ENCODE assay signal across 10 mouse cellular contexts in genomic region chr9:110683574-110684099, GRCm38 (mm10). TPM values are rescaled to one million over a fixed set of nuclear protein-coding genes. Genes with fewer than 3 reads are reported as not detected.
DNase-seq lines count a peak whose midpoint lies in the region; ATAC-seq and TF ChIP-seq lines count a peak whose summit lies in the region.
"Had no signal": no experiment of that assay in that cellular context is flagged by ENCODE, and none has a peak within 500 bp of the region (broad histone marks: within the 10 kb centered on the region; RNA-seq: fewer than 3 reads in every experiment).

No protein-coding gene starts in this region.

- no peak for DNase-seq in gastrocnemius, adult 2 months
- no peak for DNase-seq in gastrocnemius, adult 8-10 months (ENCODE audit: low spot score in 2 of 2)
- no peak for DNase-seq in forebrain, embryonic 14.5 days (ENCODE audit: low spot score)
- no peak for DNase-seq in right cerebral cortex, postnatal 10 days (ENCODE audit: low spot score in 2 of 2)
- no peak for DNase-seq in retina, embryonic 14.5 days (ENCODE audit: low spot score)
- no peak for DNase-seq in right cerebral cortex, postnatal 25 days
- DNase-seq: liver, embryonic 13.5 days had no signal

- ATAC-seq in forebrain, embryonic 14.5 days, result 0 out of 2 replicates have a peak, but pooled peaks have one; percentile 1
- ATAC-seq in kidney, embryonic 15.5 days (replicated peaks; ENCODE audit: low FRiP score), result peak; percentile 82
- no peak for ATAC-seq in midbrain, embryonic 12.5 days (ENCODE audit: low FRiP score, low read depth)

- no peak overlapping the region for H3K4me2 ChIP-seq in forebrain, embryonic 14.5 days (ENCODE audit: low read length)
- H3K4me2 ChIP-seq in kidney, embryonic 15.5 days, result 0 out of 2 replicates have a peak overlapping the region, but pooled peaks have one; percentile 12
- H3K4me2 ChIP-seq in midbrain, embryonic 12.5 days (replicated peaks), result no peak overlapping the region
- H3K4me2 ChIP-seq: liver, embryonic 13.5 days had no signal

- peak overlapping the region; percentile 84 for H3K27ac ChIP-seq in gastrocnemius, adult 2 months
- peak overlapping the region; percentile 83 for H3K27ac ChIP-seq in forebrain, embryonic 14.5 days (ENCODE audit: low read depth, low read length)
- H3K27ac ChIP-seq in kidney, embryonic 15.5 days, result peak overlapping the region; percentile 92
- H3K27ac ChIP-seq in midbrain, embryonic 12.5 days (replicated peaks), result 0 out of 2 replicates have a peak overlapping the region, but pooled peaks have one; percentile 31

- H3K4me1 ChIP-seq in forebrain, embryonic 14.5 days (ENCODE audit: control insufficient read depth, insufficient read depth, low read length), result peaks cover 32% of the 10 kb centered on the region
- H3K4me1 ChIP-seq in kidney, embryonic 15.5 days, result peaks cover 57% of the 10 kb centered on the region
- H3K4me1 ChIP-seq in midbrain, embryonic 12.5 days, result peaks cover 46% of the 10 kb centered on the region

- WGBS in forebrain, embryonic 14.5 days, result 48% methylated on average over 4 of the region's 4 CpGs
- WGBS in kidney, embryonic 15.5 days, result 39% methylated on average over 4 of the region's 4 CpGs
- WGBS in midbrain, embryonic 12.5 days, result 64% methylated on average over 4 of the region's 4 CpGs

- no peak overlapping the region; the same call in 1 of the 2 replicates for H3K9ac ChIP-seq in forebrain, embryonic 14.5 days (ENCODE audit: low read length)
- H3K9ac ChIP-seq in kidney, embryonic 15.5 days, result no peak overlapping the region
- no peak overlapping the region for H3K9ac ChIP-seq in midbrain, embryonic 12.5 days (replicated peaks)
- H3K9ac ChIP-seq: liver, embryonic 13.5 days had no signal

- H3K36me3 ChIP-seq in forebrain, embryonic 14.5 days (ENCODE audit: control insufficient read depth, insufficient read depth, low read length), result no peaks in the 10 kb centered on the region
- peaks cover 6% of the 10 kb centered on the region; the same call in 1 of the 2 replicates for H3K36me3 ChIP-seq in kidney, embryonic 15.5 days
- H3K36me3 ChIP-seq in midbrain, embryonic 12.5 days, result no peaks in the 10 kb centered on the region; the same call in 1 of the 2 replicates
- H3K36me3 ChIP-seq: liver, embryonic 13.5 days had no signal

- H3K4me3 ChIP-seq in gastrocnemius, adult 2 months, result no peak overlapping the region
- no peak overlapping the region for H3K4me3 ChIP-seq in forebrain, embryonic 14.5 days (ENCODE audit: low read depth, low read length)
- H3K4me3 ChIP-seq in kidney, embryonic 15.5 days (replicated peaks), result no peak overlapping the region
- H3K4me3 ChIP-seq in midbrain, embryonic 12.5 days, result no peak overlapping the region
- H3K4me3 ChIP-seq: liver, embryonic 13.5 days had no signal

- intact Hi-C loops in gastrocnemius, adult 2 months (cut with DNase I), result no loop called here

- no peaks in the 10 kb centered on the region for H3K27me3 ChIP-seq in forebrain, embryonic 14.5 days (replicated peaks; ENCODE audit: control insufficient read depth, insufficient read depth, low read length)
- no peaks in the 10 kb centered on the region for H3K27me3 ChIP-seq in kidney, embryonic 15.5 days
- no peaks in the 10 kb centered on the region for H3K27me3 ChIP-seq in midbrain, embryonic 12.5 days
- H3K27me3 ChIP-seq: liver, embryonic 13.5 days had no signal

- H3K9me3 ChIP-seq in forebrain, embryonic 14.5 days (replicated peaks; ENCODE audit: control insufficient read depth, low read length), result no peaks in the 10 kb centered on the region
- no peaks in the 10 kb centered on the region for H3K9me3 ChIP-seq in kidney, embryonic 15.5 days (replicated peaks)
- H3K9me3 ChIP-seq in midbrain, embryonic 12.5 days, result no peaks in the 10 kb centered on the region
- H3K9me3 ChIP-seq: liver, embryonic 13.5 days had no signal

- no peak for TF ChIP-seq CTCF in gastrocnemius, adult 2 months (IDR thresholded peaks at IDR 0.05)

RNA-seq across cellular contexts. Expression of gene Ccdc12, which starts 27.3 kb away (rescaled TPM):
- total RNA-seq in gastrocnemius, adult 2 months (2021), result 10 to 100 TPM; 43.4 to 51.7 TPM
- 10 to 100 TPM; 38.8 to 53.8 (median 47.0) TPM for total RNA-seq in gastrocnemius, adult 8-10 months (2022)
- polyA plus RNA-seq in forebrain, embryonic 14.5 days (2014; fragmentation: Nextera tagmentation; extraction: Ambion mirVana), result 119 and 120 TPM in 2 replicates
- 151 and 157 TPM in 2 replicates for polyA plus RNA-seq in kidney, embryonic 15.5 days (2015; fragmentation: Nextera tagmentation; extraction: Ambion mirVana)
- polyA plus RNA-seq in midbrain, embryonic 12.5 days (2016; fragmentation: Nextera tagmentation; extraction: Ambion mirVana), result 132 and 136 TPM in 2 replicates

RNA-seq across cellular contexts. Expression of gene Nbeal2, which starts 29.7 kb away (rescaled TPM):
- 1 to 10 TPM; 4.7 to 5.0 TPM for total RNA-seq in gastrocnemius, adult 2 months (2021)
- 1 to 10 TPM; 2.1 to 4.2 (median 3.1) TPM for total RNA-seq in gastrocnemius, adult 8-10 months (2022)
- polyA plus RNA-seq in forebrain, embryonic 14.5 days (2014; fragmentation: Nextera tagmentation; extraction: Ambion mirVana), result 0.86 and 2.7 TPM in 2 replicates
- polyA plus RNA-seq in kidney, embryonic 15.5 days (2015; fragmentation: Nextera tagmentation; extraction: Ambion mirVana), result 3.7 and 5.5 TPM in 2 replicates
- 2.6 and 3.4 TPM in 2 replicates for polyA plus RNA-seq in midbrain, embryonic 12.5 days (2016; fragmentation: Nextera tagmentation; extraction: Ambion mirVana)

RNA-seq across cellular contexts. Expression of gene Myl3, which starts 58.0 kb away (rescaled TPM):
- total RNA-seq in gastrocnemius, adult 2 months (2021), result 1,000 to 10,000 TPM in 1 of 2 experiments, 100 to 1,000 TPM in 1; 528 to 1,790 TPM
- total RNA-seq in gastrocnemius, adult 8-10 months (2022), result 100 to 1,000 TPM; 644 to 855 (median 660) TPM
- polyA plus RNA-seq in forebrain, embryonic 14.5 days (2014; fragmentation: Nextera tagmentation; extraction: Ambion mirVana), result 0.33 TPM in 1 of 2 replicates, not detected in the other
- polyA plus RNA-seq in kidney, embryonic 15.5 days (2015; fragmentation: Nextera tagmentation; extraction: Ambion mirVana), result 1.8 and 3.9 TPM in 2 replicates
- 1.2 and 1.3 TPM in 2 replicates for polyA plus RNA-seq in midbrain, embryonic 12.5 days (2016; fragmentation: Nextera tagmentation; extraction: Ambion mirVana)
- polyA plus RNA-seq: C2C12 had no signal

RNA-seq across cellular contexts. Expression of gene Nradd, which starts 59.4 kb away (rescaled TPM):
- total RNA-seq in gastrocnemius, adult 2 months (2021), result 1 to 10 TPM in 1 of 2 experiments, under 1 TPM in 1; 0.64 to 1.2 TPM
- under 1 TPM; 0.27 to 0.88 (median 0.44) TPM for total RNA-seq in gastrocnemius, adult 8-10 months (2022)
- polyA plus RNA-seq in forebrain, embryonic 14.5 days (2014; fragmentation: Nextera tagmentation; extraction: Ambion mirVana), result 25.3 and 26.8 TPM in 2 replicates
- polyA plus RNA-seq in kidney, embryonic 15.5 days (2015; fragmentation: Nextera tagmentation; extraction: Ambion mirVana), result 55.2 and 56.4 TPM in 2 replicates
- 41.0 and 44.6 TPM in 2 replicates for polyA plus RNA-seq in midbrain, embryonic 12.5 days (2016; fragmentation: Nextera tagmentation; extraction: Ambion mirVana)

Comparison
In these comparisons a context has a peak if more than half of its experiments do, and no peak if none do; other contexts are left out.
1. H3K27ac ChIP-seq: peak in every context shown above with its lines; median percentile 92 in kidney, embryonic 15.5 days; 84 in gastrocnemius, adult 2 months; 83 in forebrain, embryonic 14.5 days; 31 in midbrain, embryonic 12.5 days.